ENCODE assay signal across 9 mouse cellular contexts in the genomic region with DNA sequence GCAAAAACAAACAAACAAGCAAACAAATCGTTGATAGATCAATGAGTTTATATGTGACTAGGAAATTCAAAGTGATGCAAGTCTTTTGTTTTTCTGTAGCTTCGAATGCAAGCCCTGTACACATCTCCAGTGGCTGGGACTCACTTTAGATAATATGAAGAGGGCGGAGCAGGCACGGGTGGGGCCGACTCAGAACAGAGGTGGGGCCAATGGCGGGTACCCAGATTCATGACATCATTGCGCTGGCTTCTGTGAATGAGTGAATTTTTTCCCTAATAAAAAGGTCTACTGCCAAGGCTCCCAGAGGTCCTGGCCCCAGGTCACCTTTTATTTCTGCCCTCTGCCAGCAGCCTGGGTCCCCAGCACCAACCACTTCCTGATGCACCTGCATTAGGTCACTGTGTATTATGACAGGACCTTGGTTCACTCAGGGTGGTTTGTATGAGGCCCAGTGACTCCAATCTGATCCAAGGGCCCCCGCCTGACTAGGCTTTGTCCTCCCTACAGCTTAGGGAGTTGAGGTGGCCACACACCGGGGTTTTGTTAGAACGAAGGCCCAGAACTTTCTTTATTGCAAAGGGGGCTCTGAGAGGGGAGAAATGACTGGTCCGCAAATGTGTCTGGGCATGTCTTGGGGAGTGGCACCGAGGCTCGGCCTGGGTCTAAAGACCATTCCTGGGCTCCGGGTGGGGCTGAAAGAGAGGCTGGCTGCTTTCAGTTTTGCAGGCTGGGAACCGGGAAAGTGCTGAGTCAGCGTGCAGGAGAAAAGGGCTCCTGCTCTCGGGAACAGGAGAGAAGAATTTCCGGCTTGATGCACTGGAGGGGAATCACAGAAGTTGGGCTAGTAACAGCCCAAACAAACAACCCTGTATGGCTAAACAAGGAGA.
DNase-seq lines count a peak whose midpoint lies in the region; ATAC-seq and TF ChIP-seq lines count a peak whose summit lies in the region.
"Had no signal": no experiment of that assay in that cellular context is flagged by ENCODE, and none has a peak within 500 bp of the region (broad histone marks: within the 10 kb centered on the region; RNA-seq: fewer than 3 reads in every experiment).

No protein-coding gene starts in this region.

- peaks cover 60% of the 10 kb centered on the region for H3K4me1 ChIP-seq in hindbrain, embryonic 10.5 days (replicated peaks)
- 0 out of 2 replicates have a peak, but pooled peaks cover 3% of the 10 kb centered on the region for H3K4me1 ChIP-seq in hindbrain, postnatal 0 days (ENCODE audit: insufficient read depth, low read length)
- peaks cover 65% of the 10 kb centered on the region for H3K4me1 ChIP-seq in embryonic facial prominence, embryonic 10.5 days

- no peaks in the 10 kb centered on the region for H3K27me3 ChIP-seq in hindbrain, embryonic 10.5 days (ENCODE audit: insufficient read depth, poor library complexity, severe bottlenecking)
- no peaks in the 10 kb centered on the region for H3K27me3 ChIP-seq in hindbrain, postnatal 0 days (ENCODE audit: insufficient read depth, low read length)
- no peaks in the 10 kb centered on the region for H3K27me3 ChIP-seq in embryonic facial prominence, embryonic 10.5 days (replicated peaks; ENCODE audit: low read depth, poor library complexity, severe bottlenecking)
- H3K27me3 ChIP-seq: hindbrain, embryonic 15.5 days had no signal

- WGBS in hindbrain, embryonic 10.5 days, result 59% methylated on average over 18 of the region's 18 CpGs
- WGBS in hindbrain, postnatal 0 days, result 61% methylated on average over 18 of the region's 18 CpGs
- WGBS in embryonic facial prominence, embryonic 10.5 days, result 58% methylated on average over 18 of the region's 18 CpGs

- no peak for ATAC-seq in hindbrain, postnatal 0 days
- ATAC-seq in erythroblast, adult 5-6 weeks (replicated peaks; ENCODE audit: low FRiP score, poor library complexity, severe bottlenecking), result no peak
- ATAC-seq in CD4-positive, CD25-positive, alpha-beta regulatory T cell, adult 4 months, result no peak

- DNase-seq in hindbrain, embryonic 10.5 days (ENCODE audit: low spot score), result no peak
- no peak for DNase-seq in hindbrain, postnatal 0 days (ENCODE audit: low spot score)
- DNase-seq in embryonic facial prominence, embryonic 10.5 days (ENCODE audit: low spot score), result peak; percentile 43
- DNase-seq in kidney, adult 9 months, result peak; percentile 52
- peak; percentile 51 for DNase-seq in lung, postnatal 36 days
- no peak for DNase-seq in cerebellum, postnatal 10 days

- H3K4me3 ChIP-seq in hindbrain, embryonic 10.5 days, result no peak overlapping the region
- no peak overlapping the region for H3K4me3 ChIP-seq in hindbrain, postnatal 0 days (ENCODE audit: low read length)
- H3K4me3 ChIP-seq in embryonic facial prominence, embryonic 10.5 days, result no peak overlapping the region
- H3K4me3 ChIP-seq: hindbrain, embryonic 15.5 days had no signal

- H3K4me2 ChIP-seq in hindbrain, postnatal 0 days (ENCODE audit: low read depth, low read length), result no peak overlapping the region
- H3K4me2 ChIP-seq: hindbrain, embryonic 15.5 days had no signal

- no peaks in the 10 kb centered on the region for H3K9me3 ChIP-seq in hindbrain, embryonic 10.5 days
- no peaks in the 10 kb centered on the region for H3K9me3 ChIP-seq in hindbrain, postnatal 0 days (ENCODE audit: low read length)
- no peaks in the 10 kb centered on the region for H3K9me3 ChIP-seq in embryonic facial prominence, embryonic 10.5 days
- H3K9me3 ChIP-seq: hindbrain, embryonic 15.5 days had no signal

- TF ChIP-seq CTCF in hindbrain, postnatal 0 days (IDR thresholded peaks at IDR 0.05; ENCODE audit: low read depth), result no peak

- peak overlapping the region; percentile 53; the same call in 1 of the 2 replicates for H3K27ac ChIP-seq in hindbrain, embryonic 10.5 days
- no peak overlapping the region for H3K27ac ChIP-seq in hindbrain, postnatal 0 days
- H3K27ac ChIP-seq in embryonic facial prominence, embryonic 10.5 days (replicated peaks), result peak overlapping the region; percentile 66
- H3K27ac ChIP-seq: hindbrain, embryonic 15.5 days had no signal

- no peak overlapping the region for H3K9ac ChIP-seq in hindbrain, postnatal 0 days (replicated peaks; ENCODE audit: low read length)
- H3K9ac ChIP-seq: hindbrain, embryonic 15.5 days had no signal

- no peaks in the 10 kb centered on the region for H3K36me3 ChIP-seq in hindbrain, embryonic 10.5 days
- H3K36me3 ChIP-seq in hindbrain, postnatal 0 days (ENCODE audit: insufficient read depth, low read length), result no peaks in the 10 kb centered on the region
- peaks cover 5% of the 10 kb centered on the region; the same call in 1 of the 2 replicates for H3K36me3 ChIP-seq in embryonic facial prominence, embryonic 10.5 days (replicated peaks)
- H3K36me3 ChIP-seq: hindbrain, embryonic 15.5 days had no signal

Comparison
In these comparisons a context has a peak if more than half of its experiments do, and no peak if none do; other contexts are left out.
1. DNase-seq: peak in embryonic facial prominence, embryonic 10.5 days (single experiment), kidney, adult 9 months (single experiment) and lung, postnatal 36 days (single experiment); none in hindbrain, embryonic 10.5 days (single experiment), hindbrain, postnatal 0 days (single experiment) and cerebellum, postnatal 10 days (0 of 2).